Mouse (Mus musculus): ENCODE measurements around the gene Ubxn11. TPM values are rescaled to one million over a fixed set of nuclear protein-coding genes. Genes with fewer than 3 reads are reported as not detected.
"Not testable (repeated sequence)": the region's sequence is repeated elsewhere in the genome, so short reads cannot be mapped to it uniquely, and the experiment has no call there.

Ubxn11 gene
- total RNA-seq, 2 experiments from 2014 or later = 0.71 to 1.9 TPM

DNA sequence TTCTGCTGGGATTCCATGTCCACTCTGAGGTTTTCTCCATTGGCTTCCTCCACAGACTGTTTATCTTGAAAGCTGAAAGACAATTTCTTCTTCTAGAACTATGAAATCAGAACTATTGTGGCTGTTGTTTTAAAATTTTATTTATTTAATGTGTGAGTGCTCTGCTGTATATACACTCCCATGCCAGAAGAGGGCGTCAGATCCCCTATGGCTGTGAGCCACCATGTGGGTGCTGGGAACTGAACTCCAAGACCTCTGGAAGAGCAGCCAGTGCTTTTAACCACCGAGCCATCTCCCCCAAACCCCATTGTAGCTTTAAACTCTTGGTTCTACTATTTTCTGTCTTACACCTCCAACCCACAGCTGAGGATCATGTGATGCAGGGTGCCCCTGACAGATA lies 36.5 kb downstream of the Ubxn11 start:
- TF ChIP-seq CTCF (IDR thresholded peaks at IDR 0.05) = peak; percentile 36; the same call in 1 of the 2 replicates
- DNase-seq = peak; percentile 8
- Histone ChIP-seq H3K27ac (no peak overlapping the region), H3K4me3 (no peak overlapping the region)
- intact Hi-C loops (cut with DNase I) = no loop called here

DNA sequence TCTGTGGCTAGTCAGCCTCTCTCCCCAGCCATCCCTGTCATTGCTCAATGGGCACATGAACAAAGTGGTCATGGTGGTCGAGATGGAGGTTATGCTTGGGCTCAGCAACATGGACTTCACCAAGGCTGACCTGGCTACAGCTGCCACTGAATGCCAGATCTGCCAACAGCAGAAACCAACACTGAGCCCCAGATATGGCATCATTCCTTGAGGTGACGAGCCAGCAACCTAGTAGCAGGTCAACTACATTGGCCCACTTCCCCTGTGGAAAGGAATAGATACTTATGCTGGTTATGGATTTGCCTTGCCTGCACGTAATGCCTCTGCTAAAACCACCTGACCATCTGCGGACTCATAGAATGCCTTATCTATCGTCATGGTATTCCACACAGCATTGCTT lies 41.9 kb downstream of the Ubxn11 start:
- intact Hi-C loops (cut with DNase I); H3K4me3 ChIP-seq: not testable (repeated sequence)
- peak overlapping the region; percentile 63 for H3K27ac ChIP-seq
- peak; percentile 75 for DNase-seq

DNA sequence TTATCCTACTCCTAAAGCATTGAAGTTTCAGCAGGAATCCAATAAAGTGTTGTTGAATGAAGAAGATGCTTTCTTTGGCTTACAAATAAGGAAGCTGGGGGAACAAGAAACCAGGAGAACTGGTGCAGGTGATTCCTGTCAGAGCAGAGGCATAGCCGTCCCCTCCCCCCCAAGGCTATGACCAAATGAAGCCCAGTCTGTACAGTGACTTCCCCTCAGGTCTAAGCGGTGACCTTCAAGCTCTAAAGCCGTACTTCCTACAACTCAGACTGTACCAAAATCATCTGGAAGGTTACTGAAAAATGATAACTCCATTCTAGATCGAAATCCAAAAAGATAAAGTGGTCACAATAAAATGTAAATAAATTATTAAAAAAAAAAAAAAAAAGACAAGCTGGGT lies 47.0 kb downstream of the Ubxn11 start:
- DNase-seq = no peak
- intact Hi-C loops (cut with DNase I) = no loop called here
- no peak overlapping the region for H3K4me3 ChIP-seq
- TF ChIP-seq CTCF (IDR thresholded peaks at IDR 0.05) = no peak
- H3K27ac ChIP-seq = no peak overlapping the region

DNA sequence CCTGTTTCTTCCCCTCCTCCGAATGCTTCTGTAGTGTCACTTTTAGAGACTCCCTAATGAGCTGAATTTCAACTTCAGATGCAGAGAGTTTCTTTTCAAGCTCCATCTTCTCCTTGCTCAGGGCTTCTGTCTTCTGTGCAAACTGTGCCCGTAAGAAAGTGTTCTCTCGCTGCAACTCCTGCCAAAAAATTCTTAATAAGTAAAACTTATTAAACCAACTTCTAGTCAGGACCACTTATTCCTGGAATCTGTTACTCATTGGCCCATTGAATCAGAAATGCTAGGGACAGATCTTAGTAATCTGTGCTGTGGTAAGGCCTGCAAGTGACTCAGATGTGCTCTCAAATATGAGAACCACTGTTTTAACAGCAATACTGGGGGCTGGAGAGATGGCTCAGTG lies 49.7 kb downstream of the Ubxn11 start:
- no peak for TF ChIP-seq CTCF (IDR thresholded peaks at IDR 0.05)
- DNase-seq = no peak
- intact Hi-C loops (cut with DNase I) = no loop called here
- peak overlapping the region; percentile 92 for H3K27ac ChIP-seq
- H3K4me3 ChIP-seq = 0 out of 2 replicates have a peak overlapping the region, but pooled peaks have one; percentile 5

DNA sequence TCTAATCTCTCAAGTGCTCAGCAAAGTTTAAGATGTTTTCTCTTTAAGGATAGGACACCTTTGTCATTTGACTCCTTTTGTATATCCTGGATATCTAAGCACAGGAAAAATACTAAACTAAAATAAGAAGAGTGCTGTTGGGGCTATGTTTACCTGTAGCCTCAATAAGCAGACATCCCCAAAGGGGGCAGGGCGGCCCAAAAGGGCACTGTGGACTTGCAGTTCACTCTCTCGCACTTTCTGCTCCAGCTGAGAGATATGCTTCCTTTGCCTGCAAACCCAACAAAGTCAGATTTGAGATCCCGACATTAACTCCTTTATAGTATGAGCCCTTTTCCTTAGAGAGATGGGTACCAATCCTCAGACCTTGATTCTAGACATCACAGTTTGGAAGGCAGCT lies 51.3 kb downstream of the Ubxn11 start:
- Histone ChIP-seq H3K4me3 (peak overlapping the region; percentile 62), H3K27ac (peak overlapping the region; percentile 92)
- no peak for DNase-seq
- no peak for TF ChIP-seq CTCF (IDR thresholded peaks at IDR 0.05)
- intact Hi-C loops (cut with DNase I) = no loop called here

DNA sequence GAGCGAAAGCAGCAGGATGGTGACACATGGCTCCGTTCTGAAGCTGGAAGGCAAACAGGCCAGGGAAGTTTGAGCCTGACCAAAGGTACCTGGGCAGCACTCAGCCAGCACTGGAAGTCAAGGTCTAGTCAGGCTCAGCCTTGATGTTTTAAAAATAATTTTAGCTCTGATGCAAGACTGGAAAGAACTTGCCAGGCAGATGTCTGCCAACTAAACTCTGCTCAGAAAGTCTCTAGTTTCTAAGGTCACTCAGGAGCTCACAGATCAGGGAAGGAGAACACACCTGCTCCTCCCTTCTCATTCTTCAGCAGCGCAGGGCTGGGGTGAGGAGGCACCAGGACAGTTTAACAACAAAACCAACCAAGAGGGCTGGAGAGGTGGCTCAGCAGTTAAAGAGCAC lies 52.0 kb downstream of the Ubxn11 start:
- TF ChIP-seq CTCF (IDR thresholded peaks at IDR 0.05) = no peak
- Histone ChIP-seq H3K4me3 (peak overlapping the region; percentile 70), H3K27ac (peak overlapping the region; percentile 92)
- intact Hi-C loops (cut with DNase I) = no loop called here
- peak; percentile 76 for DNase-seq

DNA sequence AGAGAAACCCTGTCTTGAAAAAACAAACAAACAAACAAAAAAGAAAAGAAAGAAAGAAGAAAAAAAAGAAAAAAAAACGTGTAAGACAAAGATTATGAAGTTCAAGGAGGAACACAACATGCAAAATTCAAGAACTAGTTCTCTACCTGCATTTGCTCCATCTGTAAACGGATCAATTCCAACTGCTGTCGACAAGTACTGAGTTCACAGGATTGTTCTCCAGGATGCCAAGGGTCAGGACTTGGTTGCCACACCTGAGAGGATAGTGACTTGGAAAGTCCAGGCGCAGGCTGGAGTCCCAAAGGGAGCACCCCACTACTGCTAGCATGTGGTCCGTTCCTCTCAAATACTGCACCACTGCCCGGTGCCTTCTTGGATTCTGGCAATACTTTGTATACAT lies 53.2 kb downstream of the Ubxn11 start:
- DNase-seq = peak; percentile 36
- Histone ChIP-seq H3K27ac (peak overlapping the region; percentile 92), H3K4me3 (peak overlapping the region; percentile 70)
- intact Hi-C loops (cut with DNase I) = no loop called here
- TF ChIP-seq CTCF (IDR thresholded peaks at IDR 0.05) = no peak

DNA sequence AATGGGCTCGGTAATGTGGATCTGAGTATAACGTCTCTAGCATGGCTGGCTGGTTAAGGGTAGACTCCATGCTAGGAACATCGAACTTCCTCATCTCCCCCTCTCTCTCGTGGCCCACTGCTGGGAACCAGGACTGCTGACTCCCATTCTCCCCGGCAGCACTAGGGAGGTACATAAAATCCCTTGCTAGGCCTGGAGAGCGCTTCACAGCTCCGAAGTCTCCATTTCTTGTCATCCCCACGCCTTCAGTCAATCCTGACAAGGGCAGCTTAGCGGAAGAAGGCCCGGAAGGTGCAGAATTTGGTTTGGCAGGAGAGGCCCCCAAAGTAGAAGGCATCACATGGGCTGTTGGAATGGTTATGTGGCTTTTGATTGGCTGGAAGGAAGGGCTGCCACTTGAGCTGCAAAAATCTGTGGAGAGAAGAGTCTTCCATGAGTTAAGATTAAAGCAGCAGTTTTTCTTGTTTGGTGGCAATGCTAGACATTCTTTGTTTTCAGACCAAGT lies 53.6 kb downstream of the Ubxn11 start:
- TF ChIP-seq CTCF (IDR thresholded peaks at IDR 0.05) = no peak
- DNase-seq = peak; percentile 75
- H3K4me3 ChIP-seq = peak overlapping the region; percentile 70
- intact Hi-C loops (cut with DNase I) = no loop called here
- H3K27ac ChIP-seq = peak overlapping the region; percentile 92

DNA sequence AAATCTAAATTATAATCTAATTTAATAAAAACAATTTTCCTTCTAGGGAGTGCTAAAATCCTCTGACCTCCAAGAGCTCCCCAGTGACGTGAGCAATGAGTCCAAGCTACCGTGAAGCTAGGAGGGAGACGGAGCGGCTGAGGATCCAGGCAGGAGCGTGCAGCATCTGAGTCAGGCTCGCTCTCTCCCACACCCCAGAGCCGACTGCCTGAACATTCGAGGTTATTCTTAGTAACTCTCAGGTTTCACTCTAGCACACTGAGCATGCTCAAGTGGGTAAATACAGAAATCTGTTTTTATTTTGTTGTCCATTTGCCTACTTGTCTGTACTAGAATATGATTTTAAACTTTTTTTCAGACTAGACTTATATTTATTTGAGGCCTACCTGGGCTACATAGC lies 54.4 kb downstream of the Ubxn11 start:
- H3K27ac ChIP-seq = peak overlapping the region; percentile 92
- DNase-seq = peak; percentile 86
- peak overlapping the region; percentile 70 for H3K4me3 ChIP-seq
- intact Hi-C loops (cut with DNase I) = no loop called here
- no peak for TF ChIP-seq CTCF (IDR thresholded peaks at IDR 0.05)

DNA sequence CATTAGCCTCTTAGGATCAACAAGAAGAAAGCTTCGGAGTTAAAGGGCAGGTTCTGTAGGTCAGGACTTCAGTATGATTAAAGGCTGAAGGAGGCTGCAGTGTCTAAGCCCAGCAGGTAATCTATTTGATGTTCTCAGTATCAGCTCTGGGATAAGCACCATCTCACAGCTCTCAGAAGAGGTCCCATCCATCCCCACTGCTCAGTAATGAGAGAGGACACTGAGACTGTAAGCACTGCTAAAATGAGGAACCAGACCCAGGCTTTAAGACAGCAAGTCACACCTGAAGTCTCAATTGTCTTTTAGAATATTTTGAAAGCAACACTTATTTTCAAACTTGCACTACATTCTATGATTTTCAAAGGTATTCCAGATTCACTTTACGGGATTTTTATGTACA lies 55.2 kb downstream of the Ubxn11 start:
- H3K4me3 ChIP-seq = no peak overlapping the region; the same call in 1 of the 2 replicates
- intact Hi-C loops (cut with DNase I) = no loop called here
- no peak for DNase-seq
- H3K27ac ChIP-seq = peak overlapping the region; percentile 92
- TF ChIP-seq CTCF (IDR thresholded peaks at IDR 0.05) = no peak

DNA sequence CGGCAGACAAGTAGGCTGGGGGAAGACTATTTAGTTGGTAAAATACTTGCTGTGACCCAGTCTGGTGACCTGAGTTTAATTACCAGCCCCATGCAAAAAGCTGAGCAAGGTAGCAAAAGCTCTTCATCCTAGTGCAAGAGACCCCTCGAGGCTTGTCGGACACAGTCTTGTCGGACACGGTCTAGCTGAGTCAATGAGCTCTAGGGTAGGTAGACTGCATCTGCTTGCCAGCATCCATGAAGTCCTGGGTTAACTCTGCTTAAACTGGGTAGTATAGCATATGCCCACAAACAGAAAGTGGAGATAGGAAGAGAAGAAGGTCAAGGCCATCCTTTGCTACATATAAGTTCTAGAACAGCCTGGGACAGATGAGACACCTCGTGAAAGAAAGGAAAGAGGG lies 56.4 kb downstream of the Ubxn11 start:
- Histone ChIP-seq H3K4me3 (peak overlapping the region; percentile 50), H3K27ac (peak overlapping the region; percentile 92)
- no peak for TF ChIP-seq CTCF (IDR thresholded peaks at IDR 0.05)
- no peak for DNase-seq
- intact Hi-C loops (cut with DNase I) = no loop called here

DNA sequence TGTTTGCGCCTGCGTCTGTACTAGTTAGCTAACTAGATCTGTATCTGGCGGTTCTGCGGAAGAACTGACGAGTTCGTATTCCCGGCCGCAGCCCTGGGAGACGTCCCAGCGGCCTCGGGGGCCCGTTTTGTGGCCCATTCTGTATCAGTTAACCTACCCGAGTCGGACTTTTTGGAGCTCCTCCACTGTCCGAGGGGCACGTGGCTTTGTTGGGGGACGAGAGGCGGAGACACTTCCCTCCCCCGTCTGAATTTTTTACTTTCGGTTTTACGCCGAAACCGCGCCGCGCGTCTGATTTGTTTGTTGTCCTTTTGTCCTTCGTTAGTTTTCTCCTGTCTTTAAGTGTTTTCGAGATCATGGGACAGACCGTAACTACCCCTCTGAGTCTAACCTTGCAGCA lies 57.7 kb downstream of the Ubxn11 start:
- DNase-seq = peak; percentile 64
- intact Hi-C loops (cut with DNase I) = not testable (repeated sequence)
- Histone ChIP-seq H3K27ac (peak overlapping the region; percentile 83), H3K4me3 (peak overlapping the region; percentile 69)

DNA sequence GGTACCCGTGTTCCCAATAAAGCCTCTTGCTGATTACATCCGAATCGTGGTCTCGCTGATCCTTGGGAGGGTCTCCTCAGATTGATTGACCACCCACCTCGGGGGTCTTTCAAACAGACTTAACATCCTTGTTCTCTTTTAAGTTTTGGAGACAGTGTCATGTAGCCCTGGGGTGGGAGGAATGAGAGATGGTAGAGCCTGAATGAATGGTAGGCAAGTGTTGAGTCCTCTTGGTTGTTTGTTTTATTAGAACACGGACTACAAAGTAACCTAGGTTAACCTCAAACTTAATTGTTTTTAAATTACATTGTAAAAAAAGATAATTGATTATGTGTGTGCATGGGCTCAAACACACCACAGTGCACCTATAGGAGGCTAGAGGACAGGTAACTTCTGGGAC lies 62.2 kb downstream of the Ubxn11 start:
- no peak for TF ChIP-seq CTCF (IDR thresholded peaks at IDR 0.05)
- Histone ChIP-seq H3K27ac (peak overlapping the region; percentile 82), H3K4me3 (no peak overlapping the region)
- DNase-seq = no peak
- intact Hi-C loops (cut with DNase I) = no loop called here

DNA sequence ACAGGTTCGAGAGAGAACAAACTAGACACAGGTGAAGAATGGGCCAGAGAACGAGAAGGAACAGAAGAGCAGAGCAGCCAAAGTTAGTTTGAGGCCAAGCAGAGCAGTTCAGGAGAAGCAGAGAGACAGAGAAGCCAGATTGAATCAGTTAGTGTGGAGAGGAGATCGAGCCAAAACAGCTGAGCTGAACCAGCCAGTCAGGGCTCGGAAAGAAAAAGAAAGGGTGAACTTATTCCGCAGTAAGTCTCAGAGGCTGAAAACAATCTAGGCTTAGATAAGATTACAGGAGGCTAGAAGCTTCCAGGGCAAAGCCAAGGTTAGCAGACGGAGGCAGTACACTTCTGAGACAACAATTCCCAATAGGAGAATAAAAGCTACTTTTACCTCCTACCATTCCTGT lies 62.7 kb downstream of the Ubxn11 start:
- intact Hi-C loops (cut with DNase I) = no loop called here
- Histone ChIP-seq H3K4me3 (no peak overlapping the region), H3K27ac (peak overlapping the region; percentile 82)
- DNase-seq = no peak
- TF ChIP-seq CTCF (IDR thresholded peaks at IDR 0.05) = no peak
